Mouse (Mus musculus): Measurements from ENCODE around the gene Sox5.

The Sox5 gene

GRCm38 (mm10) chr6:144051316-144051715 lies 730.5 kb downstream of the Sox5 start:
- DNase-seq (ENCODE audit: low read depth, low spot score): no peak

- DNase-seq (ENCODE audit: low read depth, low spot score): no peak
Measured at GRCm38 (mm10) chr6:144048201-144048924, 733.4 kb downstream of the Sox5 start.

- no peak for DNase-seq (ENCODE audit: low read depth, low spot score)
Measured at GRCm38 (mm10) chr6:144045503-144045902, 736.3 kb downstream of the Sox5 start.

GRCm38 (mm10) chr6:144044381-144044780 lies 737.4 kb downstream of the Sox5 start:
- DNase-seq (ENCODE audit: low read depth, low spot score): no peak

- DNase-seq (ENCODE audit: low read depth, low spot score): no peak
Measured at GRCm38 (mm10) chr6:144042936-144043335, 738.8 kb downstream of the Sox5 start.

GRCm38 (mm10) chr6:144041941-144042340 lies 739.8 kb downstream of the Sox5 start:
- DNase-seq (ENCODE audit: low read depth, low spot score): no peak

GRCm38 (mm10) chr6:144041188-144041587 lies 740.6 kb downstream of the Sox5 start:
- no peak for DNase-seq (ENCODE audit: low read depth, low spot score)

- DNase-seq (ENCODE audit: low read depth, low spot score): no peak
Measured at GRCm38 (mm10) chr6:144040349-144040748, 741.4 kb downstream of the Sox5 start.

GRCm38 (mm10) chr6:144039221-144039620 lies 742.6 kb downstream of the Sox5 start:
- DNase-seq (ENCODE audit: low read depth, low spot score): no peak

GRCm38 (mm10) chr6:144033191-144033590 lies 748.6 kb downstream of the Sox5 start:
- DNase-seq (ENCODE audit: low read depth, low spot score): no peak

GRCm38 (mm10) chr6:144016929-144017328 lies 764.8 kb downstream of the Sox5 start:
- DNase-seq (ENCODE audit: low read depth, low spot score): no peak

GRCm38 (mm10) chr6:144011880-144012524 lies 769.8 kb downstream of the Sox5 start:
- no peak for DNase-seq (ENCODE audit: low read depth, low spot score)

GRCm38 (mm10) chr6:144010995-144011394 lies 770.8 kb downstream of the Sox5 start:
- DNase-seq (ENCODE audit: low read depth, low spot score): no peak

GRCm38 (mm10) chr6:144010285-144010684 lies 771.5 kb downstream of the Sox5 start:
- DNase-seq (ENCODE audit: low read depth, low spot score): no peak

GRCm38 (mm10) chr6:144005132-144005531 lies 776.6 kb downstream of the Sox5 start:
- DNase-seq (ENCODE audit: low read depth, low spot score): no peak

- DNase-seq (ENCODE audit: low read depth, low spot score): no peak
Measured at GRCm38 (mm10) chr6:143998201-143998600, 783.6 kb downstream of the Sox5 start.

- DNase-seq (ENCODE audit: low read depth, low spot score): no peak
Measured at GRCm38 (mm10) chr6:143997616-143998015, 784.2 kb downstream of the Sox5 start.

GRCm38 (mm10) chr6:143995046-143995445 lies 786.7 kb downstream of the Sox5 start:
- DNase-seq (ENCODE audit: low read depth, low spot score): no peak

- no peak for DNase-seq (ENCODE audit: low read depth, low spot score)
Measured at GRCm38 (mm10) chr6:143987548-143987947, 794.2 kb downstream of the Sox5 start.

- no peak for DNase-seq (ENCODE audit: low read depth, low spot score)
Measured at GRCm38 (mm10) chr6:143980131-143980530, 801.6 kb downstream of the Sox5 start.

- DNase-seq (ENCODE audit: low read depth, low spot score): peak; percentile 44
Measured at GRCm38 (mm10) chr6:143967724-143968400, 813.9 kb downstream of the Sox5 start.

- DNase-seq (ENCODE audit: low read depth, low spot score): peak; percentile 86
Measured at GRCm38 (mm10) chr6:143960487-143960886, 821.3 kb downstream of the Sox5 start.

GRCm38 (mm10) chr6:143960081-143960480 lies 821.7 kb downstream of the Sox5 start:
- peak; percentile 38 for DNase-seq (ENCODE audit: low read depth, low spot score)

All from ES-CJ7 (cell line).